Mouse (Mus musculus): ENCODE results near the gene Olfr1168.
"Not testable (repeated sequence)": the region's sequence is repeated elsewhere in the genome, so short reads cannot be mapped to it uniquely, and the experiment has no call there.

The Olfr1168 gene

GRCm38 (mm10) chr2:88181580-88181979 lies at the start of gene Olfr1168:
Olfr1168 (plus strand) TSS chr2:88181880.
- no peak for DNase-seq (ENCODE audit: low read depth, low spot score)

- not testable (repeated sequence) for DNase-seq (ENCODE audit: low read depth, low spot score)
These were observed 26.6 kb upstream of the Olfr1168 start, which contains the start of gene Olfr1167 for GRCm38 (mm10) chr2:88155093-88155492. Olfr1167 (minus strand) TSS chr2:88155193.

- DNase-seq (ENCODE audit: low read depth, low spot score) = no peak
These were observed 39.1 kb downstream of the Olfr1168 start for GRCm38 (mm10) chr2:88220784-88221183.

- DNase-seq (ENCODE audit: low read depth, low spot score) = no peak
These were observed 46.6 kb downstream of the Olfr1168 start, which contains the start of gene Olfr1170 for GRCm38 (mm10) chr2:88228234-88228633. Olfr1170 (minus strand) TSS chr2:88228334.

Data from c-Kit-negative CD71-positive TER-119-positive erythroid progenitor cells, embryonic 14.5 days (primary cell).